Mouse (Mus musculus) kidney, postnatal 25 days (tissue): ENCODE measurements at regions not wholly inside any gene's neighbourhood (a gene's known extent, or its start where the extent isn't known, plus 50 kb on each side); places are given as distances from the start of the nearest gene placed in this dataset.
"Not testable (repeated sequence)": the region's sequence is repeated elsewhere in the genome, so short reads cannot be mapped to it uniquely, and the experiment has no call there.

Experiments
- DNase-seq, 2 experiments: peaks; one replicate each; pipeline ENCODE4 v3.0.0; 2021; ENCODE audit warnings: mixed read lengths in 2 of 2

DNA sequence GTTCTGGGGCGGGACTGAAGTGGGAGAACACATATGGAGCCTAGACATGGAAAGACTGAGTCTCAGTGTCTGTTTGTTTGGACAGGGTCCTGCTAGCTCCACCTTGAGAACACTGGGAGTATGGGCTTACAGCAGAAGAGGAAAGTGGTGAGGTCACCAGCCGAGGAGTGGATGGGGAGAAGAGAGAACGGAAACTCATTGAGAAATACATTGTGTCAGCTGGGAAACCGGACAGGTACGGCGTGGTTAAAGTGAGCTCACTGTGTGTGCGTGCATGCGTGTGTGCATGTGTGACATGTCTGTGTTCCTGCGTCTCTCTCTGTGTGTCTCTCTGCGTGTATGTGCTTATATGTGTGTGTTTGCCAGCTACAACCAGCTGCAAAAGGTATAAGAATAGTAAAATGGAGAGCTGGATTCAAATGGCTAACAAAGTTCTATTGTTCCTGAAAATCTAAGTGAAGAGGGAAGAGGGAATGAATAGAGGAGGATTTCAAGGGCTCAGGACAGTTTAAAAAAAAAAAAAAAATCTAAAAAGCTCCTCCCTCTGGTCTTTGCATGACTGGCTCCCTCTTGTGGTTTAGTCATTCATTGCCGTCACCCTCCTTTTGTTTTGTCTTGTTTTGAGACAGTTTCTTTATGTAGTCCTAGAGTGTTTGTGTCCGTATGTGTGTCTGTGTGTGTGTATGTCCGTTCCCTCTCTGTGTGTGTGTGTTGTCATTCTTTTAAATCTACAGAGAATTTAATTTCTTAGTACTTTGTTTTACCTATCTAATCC lies 52.0 kb upstream of the Ak4 start:
- DNase-seq, result peak in 1 of 2 experiments; percentile 77

DNA sequence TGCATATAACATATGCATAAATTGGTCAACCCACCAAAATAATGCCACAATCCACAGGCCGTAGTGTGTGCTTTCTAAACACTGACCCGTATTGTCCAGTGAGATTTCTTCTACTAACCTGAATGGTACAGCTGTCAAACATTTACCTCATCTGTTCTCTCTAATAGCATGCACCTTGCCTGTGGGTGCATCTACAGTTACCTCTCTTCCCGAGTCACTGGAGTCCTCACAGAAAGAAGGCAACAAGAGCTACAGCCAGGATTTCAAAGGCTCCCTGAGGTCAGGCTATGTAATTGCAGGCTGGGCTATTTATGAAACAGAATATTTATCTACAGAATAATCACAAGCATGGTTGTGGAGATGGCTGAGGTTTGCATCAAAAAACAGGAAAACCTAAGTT lies 53.8 kb upstream of the Ak4 start:
- DNase-seq, result peak in 1 of 2 experiments; percentile 56

DNA sequence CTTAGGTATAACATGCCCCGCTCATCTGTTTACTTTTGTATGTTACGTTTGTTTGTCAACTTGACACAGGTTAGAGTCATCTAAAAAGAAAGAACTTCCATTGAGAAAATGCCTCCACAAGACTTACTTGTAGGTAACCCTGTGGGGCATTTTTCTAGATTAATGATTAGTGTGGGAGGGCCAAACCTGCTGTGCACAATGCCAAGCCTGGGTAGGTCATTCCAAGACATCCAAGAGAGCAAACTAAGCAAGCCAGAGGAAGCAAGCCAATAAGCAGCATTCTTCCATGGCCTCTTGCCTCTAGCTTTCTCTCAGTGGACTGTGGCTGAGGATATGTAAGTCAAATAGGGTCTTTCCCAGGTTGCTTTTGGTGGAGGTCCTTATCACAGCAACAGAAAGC lies 54.4 kb upstream of the Ak4 start:
- DNase-seq, result peak; percentile 76 to 87

DNA sequence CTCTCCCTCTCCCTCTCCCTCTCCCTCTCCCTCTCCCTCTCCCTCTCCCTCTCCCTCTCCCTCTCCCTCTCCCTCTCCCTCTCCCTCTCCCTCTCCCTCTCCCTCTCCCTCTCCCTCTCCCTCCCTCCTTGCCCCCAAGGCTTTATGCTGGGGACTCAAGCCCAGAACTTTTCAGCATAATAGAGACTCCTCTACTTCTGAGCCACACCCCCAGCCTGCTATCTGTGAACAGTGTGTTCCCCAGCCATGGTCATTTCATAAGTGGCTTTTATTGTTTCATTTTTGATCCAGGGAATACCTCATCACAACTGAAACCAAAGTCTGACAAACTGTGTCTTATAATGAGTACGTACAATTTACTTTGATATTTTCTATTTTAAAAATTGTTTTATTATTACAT lies 55.8 kb upstream of the Ak4 start:
- DNase-seq, result not testable (repeated sequence)

DNA sequence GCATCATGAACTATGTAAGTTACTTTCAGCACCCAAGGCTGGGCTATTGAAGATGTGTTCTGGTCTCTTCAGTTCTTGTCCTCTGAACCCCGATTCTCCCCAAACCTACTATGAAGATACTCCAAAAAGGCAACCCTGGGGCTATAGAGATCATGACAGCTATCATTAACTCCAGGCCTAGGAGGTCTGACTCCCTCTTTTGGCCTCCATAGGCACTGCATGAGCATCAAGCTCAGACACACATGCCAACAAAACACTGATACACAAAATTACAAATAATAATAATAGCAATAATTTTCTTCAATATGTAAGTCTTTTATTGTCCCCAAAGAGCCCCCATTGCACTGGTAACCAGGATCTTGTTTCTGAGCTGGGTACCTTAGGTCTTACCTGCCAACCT lies 57.3 kb upstream of the Ak4 start:
- DNase-seq, result no peak

DNA sequence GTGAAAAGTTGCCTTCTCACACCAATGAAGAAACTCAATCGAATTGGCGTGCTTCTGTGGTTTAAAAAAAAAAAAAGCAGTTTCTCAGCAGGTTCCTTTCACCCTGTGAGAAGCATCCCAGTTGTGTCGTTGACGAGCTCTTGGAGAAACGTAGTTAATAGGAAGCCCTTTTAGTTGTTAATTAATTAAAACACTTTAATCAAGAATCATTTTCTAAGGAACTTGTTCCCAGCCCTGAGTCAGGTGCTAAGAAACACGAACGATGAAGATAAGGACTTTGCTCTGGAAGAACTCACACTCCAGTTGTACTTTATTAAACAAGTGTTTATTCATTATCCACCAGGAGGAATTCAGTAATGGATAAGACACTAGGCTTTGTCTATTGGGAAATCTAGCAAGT lies 58.8 kb upstream of the Ak4 start:
- peak; percentile 46 to 78 for DNase-seq

DNA sequence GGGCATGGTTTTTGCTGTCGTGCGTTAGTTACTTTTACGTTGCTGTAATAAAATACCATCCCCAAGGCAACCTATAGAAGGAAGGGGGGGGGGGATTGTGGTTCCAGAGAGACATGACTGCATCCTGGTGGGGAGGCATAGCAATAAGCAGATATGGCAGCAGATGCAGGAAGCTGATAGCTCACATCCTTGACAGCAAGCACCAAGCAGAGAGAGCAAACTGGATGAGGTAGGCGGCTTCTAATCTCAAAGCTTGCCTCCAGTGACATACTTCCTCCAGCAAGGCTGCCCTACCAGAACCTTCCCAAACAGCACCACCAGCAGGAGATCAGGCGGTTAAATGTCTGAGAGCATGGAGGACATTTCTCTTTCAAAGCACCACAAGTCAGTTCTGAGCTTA lies 60.0 kb upstream of the Ak4 start:
- DNase-seq, result no peak

DNA sequence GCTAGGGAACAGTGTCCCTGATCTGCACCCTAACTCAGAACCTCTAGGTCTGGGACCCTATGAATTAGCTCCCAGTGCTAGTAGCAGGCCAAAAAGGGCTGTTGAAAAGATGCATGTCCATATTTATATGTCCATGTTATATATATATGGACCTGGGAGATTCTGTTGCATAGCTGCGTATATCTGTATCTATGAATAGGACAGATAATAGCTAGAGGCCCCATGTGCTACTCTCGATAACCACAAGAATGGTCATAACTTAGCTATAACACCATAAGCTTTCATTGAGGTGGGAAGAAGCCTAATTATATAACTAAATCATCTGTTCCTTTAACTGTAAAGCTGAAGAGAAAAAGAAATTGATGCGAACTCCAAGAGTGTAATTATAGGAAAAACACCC lies 60.6 kb upstream of the Ak4 start:
- no peak for DNase-seq

DNA sequence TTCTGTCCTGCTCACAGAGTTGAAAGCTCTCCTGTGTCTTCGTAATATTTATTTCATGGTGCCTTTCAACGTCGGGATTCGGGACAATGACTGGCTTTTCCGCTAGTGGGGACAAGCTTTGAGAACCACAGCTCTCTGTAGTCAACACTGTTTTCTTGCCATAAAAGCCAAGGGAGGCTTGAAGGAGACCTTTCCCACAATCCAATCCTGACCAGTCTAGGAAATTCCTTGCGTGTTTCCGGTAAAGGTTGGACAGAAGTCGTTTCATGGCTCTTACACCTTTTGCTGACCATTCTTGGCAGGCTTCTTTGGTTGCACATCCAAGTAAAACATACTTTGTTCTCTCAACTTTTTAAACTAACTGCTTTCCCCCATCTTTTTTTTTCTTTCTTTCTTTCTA lies 61.2 kb upstream of the Ak4 start:
- peak in 1 of 2 experiments; percentile 42 for DNase-seq

DNA sequence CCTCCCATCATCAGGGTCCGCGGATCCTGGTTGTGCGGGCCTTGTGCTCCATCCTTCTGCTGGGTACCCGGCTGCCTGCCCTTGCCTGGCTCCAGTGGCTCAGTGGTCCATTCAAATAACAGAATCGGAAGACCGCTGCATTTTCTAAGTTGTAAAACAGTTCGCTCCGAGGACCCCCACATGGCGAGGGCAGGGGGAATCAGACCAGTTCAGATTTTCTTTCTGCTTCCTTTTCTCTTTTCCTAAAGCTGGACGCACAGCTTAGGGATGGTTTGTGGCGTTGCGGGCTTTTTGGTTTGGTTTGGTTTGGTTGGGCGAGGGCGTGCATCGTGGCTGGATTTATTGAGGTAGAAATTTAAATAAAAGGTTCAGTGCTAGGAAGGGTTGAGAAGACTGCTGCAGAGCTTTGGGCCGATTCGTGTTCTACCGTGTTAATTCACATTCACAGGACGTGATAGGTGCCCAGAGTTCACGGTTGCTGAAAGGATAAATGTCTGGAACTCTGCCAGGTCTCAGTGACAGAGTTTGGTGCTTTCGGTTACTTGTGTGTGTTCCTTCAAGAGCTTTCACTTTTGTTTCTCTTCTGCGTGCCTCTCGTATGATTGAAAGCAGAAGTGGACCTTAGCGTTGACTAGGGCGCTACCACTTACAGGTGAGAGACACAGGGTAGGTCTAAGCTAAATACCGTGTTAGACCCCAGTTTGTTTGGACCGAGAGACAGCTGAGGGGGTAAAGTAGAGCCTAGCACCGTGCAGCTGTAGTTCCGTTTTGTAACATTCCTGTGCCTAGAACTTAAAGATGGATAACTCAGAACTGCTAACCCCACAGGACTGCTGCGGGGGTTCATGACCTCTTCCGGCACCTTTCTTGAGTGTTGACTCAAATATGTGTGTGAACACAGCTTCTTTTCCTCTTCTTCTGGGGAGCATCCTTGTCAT lies 61.9 kb upstream of the Ak4 start:
- DNase-seq, result peak; percentile 69 to 76

DNA sequence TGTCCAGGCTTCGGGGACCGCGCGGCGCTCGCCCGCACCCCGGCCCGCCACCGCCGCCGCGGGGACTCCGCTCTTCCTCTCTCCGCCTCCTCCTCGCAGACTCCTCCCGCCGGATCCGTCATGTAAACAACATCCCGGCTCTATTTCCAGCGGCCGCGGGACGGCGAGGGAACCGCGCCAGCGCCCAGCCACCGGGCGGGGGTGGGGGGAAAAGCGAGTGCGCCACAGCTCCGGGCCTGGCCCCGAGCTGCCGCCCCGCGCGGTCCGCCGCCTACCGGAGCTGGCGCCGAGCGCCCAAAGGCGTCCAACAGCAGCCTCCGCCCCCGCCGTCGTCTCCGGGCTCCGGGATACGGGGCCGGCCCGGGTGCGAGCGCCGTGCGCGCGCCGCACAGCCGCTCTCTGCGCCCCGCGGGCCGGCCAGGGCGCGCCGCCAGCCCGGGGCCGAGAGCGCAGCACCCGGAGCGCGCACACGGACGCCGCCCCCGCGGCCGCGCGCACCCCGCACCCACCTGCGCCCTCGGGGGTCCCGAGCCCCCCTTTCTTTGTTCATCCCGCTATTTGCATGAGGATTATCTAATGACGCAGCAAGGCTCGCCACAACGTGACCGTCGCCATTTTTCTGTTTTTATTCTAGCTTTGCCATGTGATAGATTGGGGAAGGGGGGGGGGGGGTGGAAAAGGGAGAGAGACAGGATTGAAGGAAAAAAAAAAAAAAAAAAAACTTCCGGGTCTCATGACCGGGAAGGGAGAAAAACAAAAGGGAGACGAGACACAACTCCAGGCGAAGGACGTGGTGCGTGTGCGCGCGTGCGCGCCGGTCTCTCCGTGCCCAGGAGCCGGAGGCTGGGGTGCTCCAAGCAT lies 62.8 kb upstream of the Ak4 start:
- peak; percentile 90 to 94 for DNase-seq

DNA sequence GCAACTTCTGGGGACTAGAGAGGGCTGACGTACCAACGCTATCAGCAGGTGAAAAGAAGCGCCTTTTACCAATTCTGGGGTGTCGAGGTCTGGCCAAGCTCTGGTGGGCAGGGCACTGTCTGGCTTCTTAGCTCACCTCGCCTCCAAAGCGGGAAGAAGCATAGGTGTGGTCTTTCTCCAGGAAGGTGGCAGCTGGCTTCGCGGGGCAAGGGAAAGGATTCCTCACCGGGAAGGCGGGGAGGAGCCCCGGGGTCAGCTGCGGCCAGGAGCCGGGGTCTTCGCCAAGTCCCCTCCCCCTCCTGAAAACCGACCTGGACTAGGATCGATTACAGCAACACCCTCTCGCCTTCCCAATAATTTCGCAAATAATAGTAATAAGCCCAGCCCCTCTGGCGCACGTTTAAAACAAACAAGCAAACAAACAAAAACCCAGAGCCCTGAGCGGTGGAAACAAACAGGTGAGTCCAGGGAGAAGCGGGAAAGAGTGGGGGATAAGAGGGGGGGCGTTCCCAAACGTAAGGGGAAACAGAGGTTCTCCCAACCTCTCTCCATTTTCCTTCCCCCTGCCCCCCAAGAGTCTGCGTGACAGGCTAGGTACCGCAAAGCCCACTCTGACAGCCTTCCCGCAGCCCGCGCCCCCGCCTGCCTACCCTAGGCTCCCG lies 63.5 kb upstream of the Ak4 start:
- peak; percentile 59 to 84 for DNase-seq

DNA sequence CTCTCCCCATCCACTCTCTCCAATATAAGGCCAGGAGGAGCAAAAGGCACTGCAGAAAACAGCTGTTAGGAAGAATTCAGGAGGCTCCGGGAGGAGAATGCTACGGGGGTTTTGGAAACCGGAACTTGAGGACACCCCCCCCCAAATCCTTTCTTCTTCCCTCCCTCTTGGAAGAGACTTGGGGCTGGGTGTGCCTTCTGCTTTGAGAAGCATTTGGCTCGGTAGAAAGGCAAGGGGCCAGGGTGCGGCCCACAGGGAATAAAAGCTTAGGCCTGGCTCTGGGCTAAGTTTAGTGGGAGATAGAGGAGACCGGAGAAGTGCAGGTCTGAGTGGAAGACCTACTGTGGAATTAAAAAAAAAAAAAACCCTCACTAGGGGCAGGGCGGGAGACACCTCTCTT lies 64.1 kb upstream of the Ak4 start:
- DNase-seq, result peak; percentile 58 to 71

DNA sequence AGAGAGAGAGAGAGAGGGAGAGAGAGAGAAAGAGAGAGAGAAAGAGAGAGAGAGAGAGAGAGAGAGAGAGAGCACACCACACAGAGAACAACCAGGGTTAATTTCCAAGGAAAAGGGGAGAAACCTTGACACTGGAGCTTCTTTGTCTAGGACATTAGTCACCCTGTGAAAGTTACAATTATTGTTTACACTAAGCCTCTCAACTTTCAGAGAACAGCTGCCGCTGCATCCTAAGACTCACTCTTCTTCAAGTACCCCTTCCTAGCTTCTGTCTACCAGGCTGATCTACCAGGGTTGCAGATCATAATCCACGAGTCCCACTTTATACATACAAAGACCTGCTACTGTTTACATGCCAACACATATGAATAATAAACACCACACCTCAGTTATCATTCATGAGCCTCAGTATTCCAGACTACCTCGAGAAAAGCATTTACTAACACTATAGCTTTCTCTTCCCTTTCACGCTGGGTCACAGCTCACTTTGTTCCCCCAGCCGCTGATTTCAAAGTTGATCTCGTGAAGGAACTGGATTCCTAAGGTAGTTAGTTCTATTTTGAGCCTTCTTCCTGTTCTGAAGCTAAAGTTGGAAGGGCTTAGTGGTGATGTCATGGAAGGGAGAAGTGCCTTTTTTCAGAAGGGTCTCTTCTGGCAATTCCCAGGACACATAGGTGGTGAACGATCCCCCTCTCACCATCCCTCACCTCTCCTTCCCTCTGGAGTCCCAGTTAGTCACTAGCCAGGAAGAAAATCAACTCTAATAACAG lies 64.8 kb upstream of the Ak4 start:
- DNase-seq, result no peak

DNA sequence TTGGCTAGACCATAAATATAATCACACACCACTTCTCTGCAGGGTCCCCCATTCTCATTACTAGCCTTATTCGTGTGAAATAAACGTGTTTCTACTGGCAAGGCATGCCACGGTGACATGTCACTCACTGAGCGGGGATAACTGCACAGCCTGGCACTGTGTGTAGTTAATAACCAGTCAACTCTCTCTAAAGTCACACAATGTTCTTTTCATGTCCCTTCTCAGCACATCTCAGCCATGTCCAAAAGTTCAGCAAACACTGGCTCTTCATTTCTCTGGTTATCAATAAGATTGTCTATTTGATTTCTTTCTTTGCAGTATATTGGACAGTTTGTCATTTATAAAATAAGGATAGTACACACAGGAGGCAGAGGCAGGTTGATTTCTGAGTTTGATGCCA lies 66.9 kb upstream of the Ak4 start:
- DNase-seq, result no peak

DNA sequence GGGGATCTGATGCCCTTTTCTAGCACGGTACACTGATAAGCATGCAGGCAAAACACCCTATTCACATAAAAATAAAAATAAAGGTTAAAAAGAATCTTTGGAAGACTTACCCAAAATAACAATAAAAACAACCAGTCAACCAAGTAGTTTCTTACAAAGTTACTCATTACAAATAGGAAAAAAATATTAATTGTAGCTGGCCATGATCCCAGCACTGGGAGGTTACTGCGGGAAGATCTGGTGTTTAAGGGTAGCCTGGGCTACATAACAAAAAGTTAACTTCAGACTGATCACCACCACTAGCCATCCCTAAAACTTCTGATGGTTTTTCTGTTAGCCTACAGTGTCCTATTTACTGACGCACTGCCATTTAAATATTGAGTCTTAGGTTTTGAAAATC lies 67.4 kb upstream of the Ak4 start:
- no peak for DNase-seq

DNA sequence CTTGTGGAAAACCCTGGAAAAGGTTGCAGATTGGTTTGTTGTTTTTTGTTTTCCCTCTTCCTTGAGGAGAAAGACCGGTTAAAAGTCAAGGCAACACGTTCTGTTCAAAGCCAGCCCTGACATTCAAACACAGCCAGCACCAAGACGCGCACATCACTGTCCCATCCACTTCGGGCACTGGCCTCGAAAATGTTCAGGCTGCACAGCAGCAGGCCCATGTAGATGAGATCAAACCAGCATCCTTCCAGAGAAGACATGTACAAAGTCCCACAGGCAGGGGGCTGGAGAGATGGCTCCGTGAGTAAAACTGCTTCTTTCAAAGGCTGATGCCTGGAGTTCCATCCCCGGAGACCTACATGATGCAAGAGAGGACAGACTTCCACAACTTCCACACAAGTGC lies 68.4 kb upstream of the Ak4 start:
- DNase-seq, result peak in 1 of 2 experiments; percentile 39

DNA sequence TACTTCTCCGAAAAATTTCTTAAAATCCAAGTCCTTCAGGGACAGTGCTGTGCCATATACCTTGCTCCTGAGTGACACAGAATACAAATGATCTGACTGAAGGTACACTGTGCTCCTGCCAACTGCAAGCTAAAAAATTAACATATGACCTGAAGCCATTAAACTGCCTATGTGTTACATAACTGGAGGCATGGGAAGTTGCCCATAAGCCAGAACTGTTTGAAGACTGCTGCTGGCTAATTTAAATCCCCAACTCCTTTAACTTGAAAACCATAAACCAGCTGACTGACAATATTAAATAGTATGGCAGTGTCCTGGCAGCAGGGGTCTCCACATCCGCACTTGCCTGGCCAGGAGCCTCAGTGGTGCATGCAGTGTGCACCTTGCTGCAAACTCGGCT lies 68.9 kb upstream of the Ak4 start:
- peak; percentile 53 to 69 for DNase-seq

DNA sequence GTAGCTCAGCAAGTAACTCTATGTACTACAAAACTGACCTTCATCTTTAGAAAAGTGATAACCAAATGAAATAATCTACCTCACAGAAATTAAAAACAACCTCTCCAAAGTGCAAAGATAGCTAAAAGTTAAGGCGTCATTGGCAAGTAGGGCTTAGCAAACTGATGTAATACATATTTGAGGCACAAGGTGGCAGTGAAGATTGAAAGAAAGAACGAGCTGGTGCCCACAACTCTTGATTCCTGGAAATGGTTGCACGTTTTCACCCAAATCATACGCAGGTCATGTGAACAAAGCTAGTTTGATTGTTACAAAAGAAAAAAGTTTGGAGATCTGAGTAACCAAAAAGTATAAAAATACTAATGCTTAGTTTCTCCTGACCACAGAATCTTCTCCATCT lies 69.7 kb upstream of the Ak4 start:
- peak; percentile 42 to 79 for DNase-seq

DNA sequence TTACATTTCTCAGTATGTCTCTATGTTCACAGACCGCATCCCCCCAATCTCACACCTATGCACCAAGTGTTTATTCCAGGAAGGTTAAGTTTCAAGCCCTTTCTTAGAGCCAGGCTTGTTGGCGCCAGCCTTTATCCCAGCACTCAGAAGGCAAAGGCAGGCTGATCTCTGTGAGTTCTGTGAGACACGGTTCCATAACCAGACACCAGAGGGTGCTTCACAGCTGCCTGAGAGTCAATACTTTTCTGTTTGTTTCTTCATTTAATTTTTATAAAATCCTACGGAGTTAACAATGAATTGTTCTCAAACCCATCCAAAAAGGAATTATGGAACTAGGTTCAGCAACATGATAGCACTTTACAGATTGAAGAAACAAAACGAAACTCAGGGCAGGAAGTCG lies 71.8 kb upstream of the Ak4 start:
- DNase-seq, result no peak

DNA sequence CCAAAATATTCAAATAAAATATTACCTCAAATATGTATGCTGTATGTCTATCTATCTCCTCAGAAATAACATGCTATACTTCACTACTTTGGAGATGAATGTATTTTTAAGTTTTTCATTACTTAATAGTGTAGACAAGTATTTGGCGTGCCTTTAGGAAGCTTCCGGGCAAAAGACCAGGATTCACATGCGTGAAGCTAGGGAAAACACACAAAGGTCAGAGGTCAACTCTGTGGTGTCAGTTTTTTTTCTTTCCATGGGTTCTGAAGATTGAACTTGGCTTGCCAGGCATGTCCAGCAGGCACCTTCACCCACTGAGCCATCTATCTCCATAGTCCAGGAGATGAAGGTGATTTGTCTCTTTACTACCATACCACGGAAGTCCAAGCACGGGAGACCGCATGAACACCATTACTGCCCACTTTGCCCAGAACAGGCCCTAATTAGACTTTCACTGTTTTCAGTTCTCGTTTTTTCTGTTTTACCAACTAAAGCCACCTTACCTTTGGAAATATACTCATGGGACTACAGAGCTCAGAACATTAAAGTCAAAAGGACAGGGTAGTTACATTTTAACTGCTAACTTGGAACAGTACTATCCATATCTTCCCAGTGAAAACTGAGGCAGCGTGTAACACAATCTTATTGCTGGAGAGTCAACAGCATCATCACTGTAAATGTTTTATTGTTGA lies 76.9 kb upstream of the Ak4 start:
- DNase-seq, result no peak
